In the genomic region with DNA sequence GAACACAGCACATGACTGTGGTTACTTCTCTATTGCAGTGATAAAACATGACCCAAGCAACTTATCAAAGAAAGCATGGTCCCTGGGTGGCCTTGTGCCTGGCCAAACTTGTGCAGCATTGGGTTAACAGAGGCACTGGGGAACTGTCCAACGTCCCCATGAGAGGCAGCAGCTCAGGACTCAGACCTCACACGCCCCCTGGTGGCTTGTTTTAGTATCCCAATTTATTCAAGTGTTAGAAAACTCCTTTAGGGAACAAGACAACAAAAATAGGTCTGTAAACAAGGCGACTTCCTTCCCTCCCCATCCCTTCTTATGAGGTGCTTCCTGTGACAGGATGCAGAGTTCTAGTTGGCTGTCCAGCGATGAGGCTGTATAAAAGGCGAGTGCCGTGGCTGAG, we compare ENCODE assay signal across 7 mouse cellular contexts. TPM values are rescaled to one million over a fixed set of nuclear protein-coding genes. Genes with fewer than 3 reads are reported as not detected.
DNase-seq lines count a peak whose midpoint lies in the region; ATAC-seq and TF ChIP-seq lines count a peak whose summit lies in the region.

No protein-coding gene starts in this region.

- 28% methylated on average over 6 of the region's 6 CpGs for WGBS in midbrain, embryonic 14.5 days
- WGBS in midbrain, embryonic 13.5 days: 32% methylated on average over 6 of the region's 6 CpGs
- WGBS in limb, embryonic 14.5 days: 24% methylated on average over 6 of the region's 6 CpGs
- WGBS in olfactory bulb, adult 2 months: 25% methylated on average over 6 of the region's 6 CpGs

- TF ChIP-seq POLR2A in limb, embryonic 14.5 days (IDR thresholded peaks at IDR 0.05; ENCODE audit: borderline replicate concordance, extremely low read depth, insufficient read depth, insufficient read length): no peak
- TF ChIP-seq POLR2A in olfactory bulb, adult 2 months (IDR thresholded peaks at IDR 0.05; ENCODE audit: insufficient read depth, low read depth, low read length): no peak

- intact Hi-C loops in heart, postnatal 14 days (cut with DNase I): loop anchor here (5.0 kb wide), 1 partner anchor 138 kb away; no protein-coding TSS in a partner anchor

- H3K36me3 ChIP-seq in midbrain, embryonic 14.5 days (ENCODE audit: control insufficient read depth, insufficient read depth, low read length): peaks cover 14% of the 10 kb centered on the region; the same call in 1 of the 2 replicates
- H3K36me3 ChIP-seq in midbrain, embryonic 13.5 days: peaks cover 9% of the 10 kb centered on the region
- H3K36me3 ChIP-seq in limb, embryonic 14.5 days (ENCODE audit: control insufficient read depth, insufficient read depth, low read length): peaks cover 7% of the 10 kb centered on the region; the same call in 1 of the 2 replicates

- ATAC-seq in midbrain, embryonic 14.5 days (ENCODE audit: low FRiP score, low TSS enrichment): no peak
- no peak for ATAC-seq in midbrain, embryonic 13.5 days
- no peak for ATAC-seq in limb, embryonic 14.5 days (ENCODE audit: low FRiP score, low read depth)

- TF ChIP-seq CTCF in olfactory bulb, adult 2 months (IDR thresholded peaks at IDR 0.05; ENCODE audit: insufficient read depth, low read depth, low read length): 0 out of 2 replicates have a peak, but pooled peaks have one; percentile 29

- no peak overlapping the region for H3K4me3 ChIP-seq in midbrain, embryonic 14.5 days (replicated peaks; ENCODE audit: low read depth, low read length)
- H3K4me3 ChIP-seq in midbrain, embryonic 13.5 days (replicated peaks): no peak overlapping the region
- no peak overlapping the region for H3K4me3 ChIP-seq in limb, embryonic 14.5 days (replicated peaks; ENCODE audit: low read length)
- H3K4me3 ChIP-seq in olfactory bulb, adult 2 months (ENCODE audit: insufficient read depth, low read depth, low read length): no peak overlapping the region

- no peak overlapping the region for H3K9ac ChIP-seq in midbrain, embryonic 14.5 days (replicated peaks; ENCODE audit: low read length)
- no peak overlapping the region for H3K9ac ChIP-seq in midbrain, embryonic 13.5 days (replicated peaks)
- H3K9ac ChIP-seq in limb, embryonic 14.5 days (ENCODE audit: low read depth, low read length, severe bottlenecking): no peak overlapping the region

- no peaks in the 10 kb centered on the region for H3K27me3 ChIP-seq in midbrain, embryonic 14.5 days (ENCODE audit: control insufficient read depth, insufficient read depth, low read length)
- H3K27me3 ChIP-seq in midbrain, embryonic 13.5 days: no peaks in the 10 kb centered on the region
- no peaks in the 10 kb centered on the region for H3K27me3 ChIP-seq in limb, embryonic 14.5 days (ENCODE audit: control insufficient read depth, insufficient read depth, low read length)

- no peaks in the 10 kb centered on the region for H3K4me1 ChIP-seq in midbrain, embryonic 14.5 days (ENCODE audit: control insufficient read depth, insufficient read depth, low read length)
- no peaks in the 10 kb centered on the region for H3K4me1 ChIP-seq in midbrain, embryonic 13.5 days (replicated peaks)
- H3K4me1 ChIP-seq in limb, embryonic 14.5 days (ENCODE audit: control insufficient read depth, insufficient read depth, low read length): no peaks in the 10 kb centered on the region
- H3K4me1 ChIP-seq in olfactory bulb, adult 2 months (ENCODE audit: control insufficient read depth, insufficient read depth, low read length): no peaks in the 10 kb centered on the region

- H3K27ac ChIP-seq in midbrain, embryonic 14.5 days (replicated peaks; ENCODE audit: low read depth, low read length): no peak overlapping the region
- H3K27ac ChIP-seq in midbrain, embryonic 13.5 days: no peak overlapping the region
- H3K27ac ChIP-seq in limb, embryonic 14.5 days (replicated peaks; ENCODE audit: low read depth, low read length): no peak overlapping the region
- H3K27ac ChIP-seq in olfactory bulb, adult 2 months (ENCODE audit: insufficient read depth, low read depth, low read length): no peak overlapping the region

- no peak overlapping the region for H3K4me2 ChIP-seq in midbrain, embryonic 14.5 days (ENCODE audit: low read length)
- H3K4me2 ChIP-seq in midbrain, embryonic 13.5 days (replicated peaks): no peak overlapping the region
- H3K4me2 ChIP-seq in limb, embryonic 14.5 days (replicated peaks; ENCODE audit: low read depth, low read length, severe bottlenecking): no peak overlapping the region

- DNase-seq in midbrain, embryonic 14.5 days: peak; percentile 72
- peak; percentile 7 for DNase-seq in T-cell, adult 2 months (ENCODE audit: low spot score)
- peak; percentile 50 for DNase-seq in cerebellum, adult 9-11 months
- peak; percentile 65 to 78 for DNase-seq in heart, postnatal 14 days
- peak; percentile 53 for DNase-seq in limb, embryonic 14.5 days (ENCODE audit: low spot score)

- H3K9me3 ChIP-seq in midbrain, embryonic 14.5 days (ENCODE audit: control insufficient read depth, low read length): no peaks in the 10 kb centered on the region
- H3K9me3 ChIP-seq in midbrain, embryonic 13.5 days: no peaks in the 10 kb centered on the region
- no peaks in the 10 kb centered on the region for H3K9me3 ChIP-seq in limb, embryonic 14.5 days (ENCODE audit: control insufficient read depth, low read length)

RNA-seq across cellular contexts. Expression of a gene that starts 8.7 kb away (rescaled TPM):
- polyA plus RNA-seq in midbrain, embryonic 14.5 days (2014; fragmentation: Nextera tagmentation; extraction: Ambion mirVana): 8.7 and 9.3 TPM in 2 replicates
- 8.6 and 10.1 TPM in 2 replicates for polyA plus RNA-seq in midbrain, embryonic 13.5 days (2015; fragmentation: Nextera tagmentation; extraction: Ambion mirVana)
- 10 to 100 TPM in 1 of 2 experiments, 1 to 10 TPM in 1; 8.8 to 10.4 TPM for total RNA-seq in heart, postnatal 14 days (2021)
- polyA plus RNA-seq in limb, embryonic 14.5 days (2012; rRNA removed): 16.3 and 23.2 TPM in 2 replicates
- polyA plus RNA-seq in limb, embryonic 14.5 days (2014; fragmentation: Nextera tagmentation; extraction: Ambion mirVana): 17.0 and 17.2 TPM in 2 replicates
- polyA plus RNA-seq in olfactory bulb, adult 2 months (2012; ENCODE audit: insufficient read depth, insufficient read length, low replicate concordance, missing spikeins): not detected in 2 replicates

RNA-seq across cellular contexts. Expression of a gene that starts 27.0 kb away (rescaled TPM):
- 15.0 and 15.6 TPM in 2 replicates for polyA plus RNA-seq in midbrain, embryonic 14.5 days (2014; fragmentation: Nextera tagmentation; extraction: Ambion mirVana)
- polyA plus RNA-seq in midbrain, embryonic 13.5 days (2015; fragmentation: Nextera tagmentation; extraction: Ambion mirVana): 11.7 and 12.2 TPM in 2 replicates
- 10 to 100 TPM; 29.1 to 31.6 TPM for total RNA-seq in heart, postnatal 14 days (2021)
- 2.9 and 3.0 TPM in 2 replicates for polyA plus RNA-seq in limb, embryonic 14.5 days (2012; rRNA removed)
- 2.5 and 2.9 TPM in 2 replicates for polyA plus RNA-seq in limb, embryonic 14.5 days (2014; fragmentation: Nextera tagmentation; extraction: Ambion mirVana)
- not detected in 2 replicates for polyA plus RNA-seq in olfactory bulb, adult 2 months (2012; ENCODE audit: insufficient read depth, insufficient read length, low replicate concordance, missing spikeins)

RNA-seq across cellular contexts. Expression of a gene that starts 38.3 kb away (rescaled TPM):
- 38.8 and 40.4 TPM in 2 replicates for polyA plus RNA-seq in midbrain, embryonic 14.5 days (2014; fragmentation: Nextera tagmentation; extraction: Ambion mirVana)
- polyA plus RNA-seq in midbrain, embryonic 13.5 days (2015; fragmentation: Nextera tagmentation; extraction: Ambion mirVana): 30.8 and 35.3 TPM in 2 replicates
- 10 to 100 TPM; 14.8 to 15.3 TPM for total RNA-seq in heart, postnatal 14 days (2021)
- polyA plus RNA-seq in limb, embryonic 14.5 days (2012; rRNA removed): 59.0 and 66.7 TPM in 2 replicates
- polyA plus RNA-seq in limb, embryonic 14.5 days (2014; fragmentation: Nextera tagmentation; extraction: Ambion mirVana): 34.8 and 36.0 TPM in 2 replicates
- not detected in 2 replicates for polyA plus RNA-seq in olfactory bulb, adult 2 months (2012; ENCODE audit: insufficient read depth, insufficient read length, low replicate concordance, missing spikeins)

RNA-seq across cellular contexts. Expression of a gene that starts 48.2 kb away (rescaled TPM):
- polyA plus RNA-seq in midbrain, embryonic 14.5 days (2014; fragmentation: Nextera tagmentation; extraction: Ambion mirVana): 0.54 and 1.0 TPM in 2 replicates
- polyA plus RNA-seq in midbrain, embryonic 13.5 days (2015; fragmentation: Nextera tagmentation; extraction: Ambion mirVana): 0.98 and 1.1 TPM in 2 replicates
- total RNA-seq in heart, postnatal 14 days (2021): under 1 TPM; 0.36 to 0.41 TPM
- 0.45 and 0.61 TPM in 2 replicates for polyA plus RNA-seq in limb, embryonic 14.5 days (2012; rRNA removed)
- polyA plus RNA-seq in limb, embryonic 14.5 days (2014; fragmentation: Nextera tagmentation; extraction: Ambion mirVana): 0.10 and 0.12 TPM in 2 replicates
- polyA plus RNA-seq in olfactory bulb, adult 2 months (2012; ENCODE audit: insufficient read depth, insufficient read length, low replicate concordance, missing spikeins): not detected in 2 replicates

Comparison
In these comparisons a context has a peak if more than half of its experiments do, and no peak if none do; other contexts are left out.
1. DNase-seq: peak in every context shown above with its lines; median percentile 72 in midbrain, embryonic 14.5 days; 72 in heart, postnatal 14 days; 53 in limb, embryonic 14.5 days; 50 in cerebellum, adult 9-11 months; 7 in T-cell, adult 2 months.
2. RNA of a gene that starts 38.3 kb away (polyA plus RNA-seq): 34.8 to 66.7 TPM in limb, embryonic 14.5 days, 38.8 to 40.4 TPM in midbrain, embryonic 14.5 days and 30.8 to 35.3 TPM in midbrain, embryonic 13.5 days; not detected in olfactory bulb, adult 2 months; every median in the first group is over 10 times any median in the second.